Mouse (Mus musculus) fibroblast of lung, adult 2 months (primary cell): ENCODE results near the gene Lrrfip1.

ENCODE experiments used
- DNase-seq: peaks from one replicate; pipeline ENCODE4 v3.0.0-alpha.2; 2011; ENCODE audit warnings: low read depth

The Lrrfip1 gene

DNA sequence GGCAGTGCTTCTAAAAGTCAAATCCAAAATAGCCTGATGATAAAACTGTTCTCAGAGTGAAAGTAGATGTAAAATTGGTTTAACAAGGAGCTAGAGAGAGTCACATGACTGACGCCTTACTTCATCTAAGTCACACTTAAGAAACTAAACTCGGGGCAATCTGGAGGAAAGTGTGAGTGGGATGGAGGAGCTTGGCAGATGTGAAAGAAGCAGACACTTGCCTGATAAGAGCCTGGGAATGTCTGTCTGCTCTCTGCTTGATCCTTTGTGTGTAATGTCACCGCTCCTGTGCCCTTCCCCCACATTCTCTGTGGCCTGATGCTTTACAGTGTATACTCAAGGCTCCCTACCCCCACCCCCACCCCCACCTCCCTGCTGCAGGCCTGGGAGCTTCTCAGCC lies 87.8 kb downstream of the Lrrfip1 start:
- no peak for DNase-seq

DNA sequence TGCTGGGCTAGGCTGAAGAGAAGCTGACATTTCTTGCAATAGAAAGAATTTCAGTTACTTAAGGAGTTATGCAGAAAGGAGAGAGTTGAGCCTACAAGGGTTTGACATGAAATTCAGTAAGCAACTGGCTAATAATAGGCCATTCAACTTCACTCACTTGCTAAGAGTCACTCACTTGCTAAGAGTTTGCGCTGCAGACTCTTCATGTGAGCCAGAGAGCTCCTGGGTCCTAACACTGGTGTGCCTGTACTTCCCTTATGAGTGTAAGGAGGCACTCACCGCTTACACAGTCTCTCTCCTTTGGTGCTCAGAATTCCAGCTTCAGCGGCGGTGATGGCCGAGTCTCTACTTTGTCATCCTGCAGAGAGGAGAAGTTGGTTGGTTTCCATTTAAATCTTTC lies 88.2 kb downstream of the Lrrfip1 start:
- DNase-seq: no peak

GRCm38 (mm10) chr1:91088027-91088426 lies 89.5 kb downstream of the Lrrfip1 start:
- peak; percentile 95 for DNase-seq

DNA sequence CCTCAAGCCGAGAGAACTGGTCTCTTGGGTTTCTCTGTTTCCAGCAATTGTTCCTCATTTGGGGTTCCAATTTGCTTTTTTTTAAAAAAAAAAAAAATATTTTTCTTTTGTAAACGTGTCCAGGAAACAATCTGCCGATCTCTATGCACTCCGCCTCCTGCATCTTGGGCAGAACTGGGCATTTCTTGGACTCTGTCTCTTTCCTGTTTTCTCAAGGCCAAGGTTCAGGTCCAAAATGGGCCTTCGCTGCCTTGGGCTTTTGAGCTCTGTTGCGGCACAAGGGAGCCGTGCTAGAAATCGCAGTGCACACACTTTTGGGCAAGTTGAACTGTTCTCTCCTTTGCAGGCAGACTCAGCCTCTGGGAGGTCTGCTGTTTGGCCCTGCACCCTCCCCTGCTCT lies 90.4 kb downstream of the Lrrfip1 start:
- DNase-seq: no peak

- DNase-seq: no peak
Measured at GRCm38 (mm10) chr1:91090456-91090855, 91.9 kb downstream of the Lrrfip1 start.

- DNase-seq: no peak
Measured at GRCm38 (mm10) chr1:91092451-91092850, 93.9 kb downstream of the Lrrfip1 start.

- DNase-seq: no peak
Measured at GRCm38 (mm10) chr1:91093296-91093695, 94.8 kb downstream of the Lrrfip1 start.

DNA sequence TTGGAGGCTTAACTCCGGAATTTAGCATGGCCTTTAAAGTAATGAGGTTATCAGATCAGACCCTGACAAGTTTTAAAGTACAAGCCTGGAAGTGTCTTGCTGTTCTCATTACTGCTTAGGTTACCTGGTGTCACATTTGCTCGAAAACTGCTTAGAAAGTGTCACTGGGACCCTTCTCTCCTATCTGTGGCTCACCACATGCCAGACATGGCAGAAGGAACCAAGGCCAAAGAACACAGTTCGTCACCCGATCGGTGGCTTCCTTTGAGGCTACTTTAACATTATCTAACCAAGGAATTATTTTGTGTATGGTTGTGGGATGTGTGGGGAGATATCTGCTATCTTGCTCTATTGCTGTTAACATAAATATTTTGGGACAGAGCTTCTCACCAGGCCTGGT lies 95.5 kb downstream of the Lrrfip1 start:
- DNase-seq: no peak

DNA sequence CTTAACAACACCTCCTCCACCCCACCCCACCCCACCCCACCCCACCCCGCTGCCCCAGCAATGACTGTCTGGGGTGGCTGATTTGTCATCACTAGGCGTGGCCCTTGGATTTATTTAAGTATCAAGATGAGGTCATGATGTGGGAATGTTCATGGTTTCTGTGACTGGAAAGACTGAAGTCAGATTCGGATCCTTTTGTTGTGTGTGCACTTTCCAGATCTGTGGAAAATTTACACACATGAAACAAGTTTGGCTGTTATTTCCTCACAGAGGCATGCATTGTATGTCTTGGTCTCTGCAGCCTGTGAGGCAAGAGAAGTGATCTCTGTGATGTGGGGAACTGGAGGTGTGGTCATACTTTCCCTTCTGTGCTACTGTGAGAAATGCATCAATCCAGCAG lies 96.7 kb downstream of the Lrrfip1 start:
- DNase-seq: no peak

DNA sequence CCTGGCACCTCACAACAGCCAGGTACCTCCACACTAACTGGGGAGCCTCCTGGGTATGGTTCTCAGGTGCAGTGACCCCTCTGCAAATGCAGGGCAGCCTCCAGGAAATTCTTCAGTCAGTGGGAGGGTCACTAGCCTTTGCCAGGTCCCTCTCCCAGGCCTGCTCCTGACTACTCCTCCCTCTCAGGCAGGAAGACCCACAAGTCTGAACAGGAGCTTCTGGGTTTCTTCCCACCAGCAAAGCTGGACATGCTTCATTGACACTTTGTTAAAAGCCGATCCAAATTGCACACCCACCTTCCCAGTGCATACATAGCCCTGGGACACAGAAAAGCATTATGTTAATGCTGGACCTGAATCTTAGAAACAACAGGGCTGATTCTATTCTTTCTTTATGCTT lies 97.3 kb downstream of the Lrrfip1 start:
- DNase-seq: no peak

DNA sequence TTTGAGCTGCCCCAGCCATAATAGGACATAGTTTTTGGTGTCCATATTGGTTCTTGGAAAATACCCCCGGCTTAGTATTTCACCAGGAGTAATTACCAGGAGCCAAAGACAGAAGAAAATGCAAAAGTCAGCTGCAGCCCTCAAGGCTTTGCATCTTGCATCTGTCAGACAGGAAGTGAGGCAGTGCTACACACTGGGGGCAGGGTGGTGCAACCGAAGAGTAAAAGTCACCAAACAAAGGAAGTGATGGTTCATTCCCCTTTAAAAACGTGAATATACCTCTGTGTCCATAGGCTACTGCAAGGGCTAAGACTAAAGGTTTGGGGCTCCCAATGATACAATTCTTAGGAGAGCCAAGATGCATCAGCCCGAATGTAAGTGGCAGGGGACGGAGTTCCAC lies 98.0 kb downstream of the Lrrfip1 start:
- no peak for DNase-seq

DNA sequence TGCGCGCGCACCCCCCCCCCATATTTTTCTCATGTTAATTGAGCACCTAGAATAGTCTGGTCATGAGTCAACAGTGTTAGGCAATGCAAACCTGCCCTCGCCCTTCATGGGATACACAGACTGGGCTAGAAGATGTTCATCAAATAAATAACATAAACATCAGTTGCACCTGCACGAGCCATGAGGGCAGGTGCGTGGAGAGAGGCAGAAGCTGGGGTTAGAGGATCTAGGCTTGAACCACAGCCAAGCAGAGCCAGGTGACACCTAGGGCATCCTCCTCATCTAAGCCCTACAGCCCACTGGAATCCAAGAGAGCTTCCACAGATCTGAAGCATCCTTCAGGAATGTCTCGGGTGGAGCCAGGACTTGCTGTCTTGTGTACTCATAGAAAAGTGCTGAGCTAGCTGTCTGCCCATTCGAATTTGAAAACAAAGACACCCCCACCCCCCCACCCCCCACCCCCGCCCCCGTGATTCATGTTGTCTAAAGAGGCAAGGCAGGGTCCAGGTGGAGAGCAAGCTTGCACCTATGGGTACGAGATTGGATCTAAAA lies 98.8 kb downstream of the Lrrfip1 start:
- DNase-seq: no peak

DNA sequence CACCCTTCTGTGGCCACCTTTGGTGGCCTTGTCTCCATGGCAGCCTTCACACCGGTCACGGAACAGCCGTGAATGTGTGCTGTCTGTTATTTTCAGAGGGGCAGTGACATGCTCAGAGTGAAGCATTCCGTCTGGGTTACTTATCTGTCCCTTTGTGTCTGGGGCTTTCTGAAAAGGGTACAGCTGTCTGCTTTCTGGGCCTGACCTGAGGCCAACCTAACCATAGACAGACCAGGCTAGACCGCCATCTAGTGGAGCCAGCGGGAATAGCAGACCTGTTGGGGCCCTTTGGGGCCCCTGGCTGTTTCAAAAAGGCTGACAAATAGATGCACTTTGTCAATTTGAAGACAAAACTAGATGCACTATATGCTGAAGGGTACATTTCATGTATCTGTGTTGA lies 100.3 kb downstream of the Lrrfip1 start:
- no peak for DNase-seq

DNA sequence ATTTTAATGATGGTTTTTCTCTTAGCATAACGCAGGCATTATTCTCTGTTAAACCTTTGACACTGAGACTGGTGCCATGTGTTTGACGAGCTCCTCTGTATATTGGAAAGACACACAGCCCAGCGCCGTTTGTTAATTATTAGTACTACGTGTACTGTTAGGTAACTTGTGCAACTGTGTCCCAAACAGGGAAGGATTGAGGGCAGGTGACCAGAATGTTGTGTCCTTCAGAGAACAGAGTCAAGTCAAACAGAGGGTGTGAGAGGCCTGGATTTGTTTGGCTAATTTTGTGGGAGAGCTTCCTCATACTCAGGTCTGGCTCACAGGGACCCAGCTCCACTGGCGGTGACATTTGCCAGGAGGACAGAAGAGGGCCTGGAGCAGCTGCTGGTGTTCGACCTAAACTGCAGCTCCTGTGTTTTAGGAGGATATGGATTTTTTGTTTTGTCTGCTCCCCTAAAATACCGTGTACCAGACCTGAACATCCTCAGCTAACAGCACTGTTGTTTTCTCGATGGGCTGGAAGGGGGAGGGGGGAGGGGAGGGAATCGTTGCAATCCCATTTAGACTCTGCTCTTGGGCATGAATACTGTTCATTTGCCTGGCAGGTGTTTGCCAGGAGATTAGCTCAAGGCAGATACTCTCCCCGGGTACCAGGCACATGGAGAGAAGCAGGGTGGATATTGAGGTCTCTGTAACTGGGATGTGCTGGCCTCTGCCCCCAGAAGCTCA lies 103.3 kb downstream of the Lrrfip1 start:
- no peak for DNase-seq

DNA sequence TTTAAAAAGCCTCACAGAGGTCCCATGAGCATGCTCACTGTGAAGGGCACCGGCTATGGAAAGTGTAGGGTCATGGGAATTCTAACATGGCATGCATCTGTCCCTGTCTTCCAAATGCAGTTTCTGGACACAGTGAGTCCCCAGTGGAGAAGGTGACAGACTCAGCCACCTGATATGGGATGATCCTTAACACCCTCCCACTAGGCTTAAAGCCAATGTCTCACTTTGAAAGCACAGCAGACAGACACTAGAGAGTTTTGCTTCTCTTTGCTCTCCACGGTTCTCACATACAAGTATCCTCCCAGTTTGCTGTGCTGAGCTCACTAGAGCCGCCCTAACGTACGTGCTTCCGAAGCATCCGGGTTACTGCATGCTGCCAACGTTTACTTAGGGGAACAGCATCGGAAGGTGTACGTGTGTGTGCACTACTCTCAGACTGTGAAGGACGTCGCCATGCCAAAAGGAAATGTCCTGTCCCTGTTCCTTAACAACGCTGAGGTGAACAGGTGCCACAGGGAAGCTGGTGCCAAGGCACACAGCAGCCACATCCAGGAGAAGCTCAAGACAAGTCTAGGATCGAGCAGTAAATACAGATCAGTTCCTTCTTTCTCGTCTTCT lies 104.9 kb downstream of the Lrrfip1 start:
- DNase-seq: no peak

DNA sequence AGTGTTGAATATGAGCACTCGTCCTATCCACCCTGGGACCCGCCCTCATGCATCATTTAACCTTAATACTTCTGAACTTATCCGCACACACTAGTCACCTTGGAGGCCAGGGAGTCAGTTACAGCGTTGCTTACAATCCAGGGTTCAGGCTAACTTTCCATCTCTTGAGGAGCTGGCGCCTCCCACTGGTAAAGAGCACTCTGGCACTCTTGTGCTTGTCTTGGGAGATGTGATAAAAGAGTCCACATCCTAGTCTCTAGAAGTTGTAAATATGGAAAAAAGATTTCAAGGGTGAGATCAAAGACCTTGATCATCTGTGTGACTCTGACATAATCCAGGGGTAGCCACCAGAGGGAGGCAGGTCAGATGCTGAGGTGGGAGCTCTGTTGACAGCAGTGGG lies 109.0 kb downstream of the Lrrfip1 start:
- DNase-seq: no peak

- DNase-seq: no peak
Measured at GRCm38 (mm10) chr1:91109302-91109701, 110.8 kb downstream of the Lrrfip1 start.

DNA sequence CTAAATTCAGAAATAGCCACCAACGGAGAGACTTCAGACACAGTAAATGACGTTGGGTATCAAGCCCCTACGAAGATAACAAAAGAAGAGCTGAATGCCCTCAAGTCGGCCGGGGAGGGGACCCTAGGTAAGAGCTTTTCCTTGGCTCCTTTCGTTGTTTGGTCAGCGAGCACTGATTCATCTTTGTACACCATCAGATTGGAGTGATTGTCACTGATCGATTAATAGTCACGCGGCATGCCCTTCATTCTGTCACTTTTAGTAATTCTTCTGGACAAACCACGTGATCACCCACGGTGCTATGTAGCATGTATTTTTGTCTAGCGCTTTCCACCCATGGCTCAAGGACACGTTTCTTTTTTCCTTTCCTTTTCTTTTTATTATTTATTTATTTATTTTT lies 113.6 kb downstream of the Lrrfip1 start:
- DNase-seq: no peak

DNA sequence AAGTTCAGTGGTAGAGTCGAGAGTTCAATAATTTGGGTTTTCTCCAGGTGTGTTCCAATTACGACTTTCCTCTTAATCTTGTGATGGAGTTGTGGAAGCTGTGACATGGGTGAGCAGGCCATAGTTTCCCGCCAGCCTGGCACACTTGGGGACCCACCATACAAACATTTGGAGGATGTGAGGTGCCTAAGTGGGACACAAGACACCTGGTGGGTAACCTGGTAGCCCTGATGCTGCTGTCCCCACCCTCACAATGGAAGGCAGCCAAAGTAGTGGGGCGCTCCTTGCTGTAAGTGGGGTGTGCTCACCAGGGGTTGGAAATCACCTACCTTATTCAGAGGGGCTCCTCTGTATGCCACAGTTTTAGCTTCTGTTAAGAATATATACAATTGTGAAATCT lies 114.1 kb downstream of the Lrrfip1 start:
- no peak for DNase-seq

- DNase-seq: no peak
Measured at GRCm38 (mm10) chr1:91122121-91122520, 123.6 kb downstream of the Lrrfip1 start.

DNA sequence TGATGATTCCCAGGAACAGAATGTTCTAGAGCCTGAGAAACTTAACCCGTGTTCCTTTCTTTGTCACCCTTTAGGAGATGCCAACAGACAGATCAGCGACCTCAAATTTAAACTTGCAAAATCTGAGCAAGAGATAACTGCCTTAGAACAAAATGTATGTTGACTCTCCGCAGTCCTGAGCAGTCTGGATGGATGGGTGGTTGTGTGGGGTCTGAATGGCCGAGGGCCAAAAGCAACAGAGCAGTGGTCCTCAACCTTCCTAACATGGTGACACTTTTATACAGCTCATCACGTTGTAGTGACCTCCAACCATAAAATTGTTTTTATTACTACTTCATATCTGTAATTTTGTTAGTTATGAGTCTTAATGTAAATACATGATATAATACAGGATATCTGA lies 124.5 kb downstream of the Lrrfip1 start:
- no peak for DNase-seq

DNA sequence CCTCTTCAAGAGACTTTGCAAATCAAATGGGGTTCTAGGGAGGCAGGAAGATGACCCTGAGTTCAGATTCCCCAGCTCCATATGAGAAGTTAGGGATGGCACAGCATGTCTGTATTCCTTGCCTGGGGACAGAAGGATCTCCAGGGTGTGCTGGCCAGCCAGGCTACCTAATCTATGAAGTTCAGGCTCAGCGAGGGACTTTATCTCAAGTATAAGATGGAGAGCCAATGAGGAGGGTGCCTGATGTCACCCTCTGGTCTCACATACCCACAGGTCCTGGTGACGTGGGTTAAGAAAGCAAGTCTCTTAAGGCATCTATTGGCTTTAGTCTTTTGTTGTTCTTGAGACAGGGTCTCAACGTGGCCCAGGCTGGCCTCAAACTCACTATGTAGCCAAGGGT lies 124.9 kb downstream of the Lrrfip1 start:
- no peak for DNase-seq

- no peak for DNase-seq
Measured at GRCm38 (mm10) chr1:91128849-91129248, 130.3 kb downstream of the Lrrfip1 start.

DNA sequence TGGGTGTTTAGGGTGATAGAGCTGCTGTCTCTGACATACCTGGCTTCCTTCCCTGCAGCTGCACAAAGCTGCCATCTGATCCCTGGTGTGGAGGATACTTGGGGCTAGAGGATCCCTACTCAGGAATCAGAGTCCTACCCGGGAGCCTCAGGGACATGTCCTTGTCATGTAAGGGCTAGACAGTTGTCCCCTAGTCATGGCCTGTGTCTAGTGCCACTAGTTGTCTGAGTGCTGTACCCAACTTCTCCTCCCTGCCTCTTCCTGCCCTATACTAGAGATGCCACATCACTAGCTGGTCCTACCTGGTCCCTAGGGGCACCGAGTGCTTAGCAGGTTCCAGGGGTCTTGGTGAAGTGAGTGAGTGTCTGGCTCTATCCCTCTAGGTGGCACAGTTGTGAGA lies 138.5 kb downstream of the Lrrfip1 start:
- DNase-seq: no peak
